In the genomic region with DNA sequence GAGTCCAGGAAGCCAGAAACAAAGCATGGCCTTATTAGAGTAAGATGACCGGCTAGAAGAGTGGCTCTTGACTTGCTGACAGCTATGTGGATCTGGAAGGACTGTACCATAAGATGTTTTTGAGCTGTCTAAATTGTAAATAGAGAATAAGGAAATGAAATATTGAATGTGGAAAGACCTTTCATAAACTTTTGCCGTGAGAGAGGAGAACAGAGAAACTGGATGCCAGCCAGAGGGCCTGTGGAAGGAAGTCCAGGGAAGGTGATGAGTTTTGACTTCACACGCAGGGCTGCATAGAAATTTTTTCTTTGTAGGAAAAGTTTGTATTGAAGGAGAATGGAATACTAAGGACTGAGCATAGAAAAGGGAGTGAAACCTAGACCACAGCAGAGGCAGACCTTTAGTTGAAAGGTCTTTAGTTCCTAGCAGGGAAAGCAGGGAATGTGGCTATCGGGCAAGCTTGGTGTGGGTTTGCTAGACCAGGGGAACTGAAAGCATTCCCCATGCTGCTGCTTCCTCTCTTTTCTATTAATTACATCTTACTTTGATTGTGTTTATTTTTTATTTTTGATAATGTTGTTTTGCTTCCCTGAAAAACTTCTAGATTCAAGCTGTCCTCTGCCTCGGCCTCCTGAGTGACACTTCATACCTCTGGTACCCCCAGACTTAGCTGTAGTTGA, we compare ENCODE assay signal across 19 mouse cellular contexts. TPM values are rescaled to one million over a fixed set of nuclear protein-coding genes. Genes with fewer than 3 reads are reported as not detected.
DNase-seq lines count a peak whose midpoint lies in the region; ATAC-seq lines count a peak whose summit lies in the region.
"Had no signal": no experiment of that assay in that cellular context is flagged by ENCODE, and none has a peak within 500 bp of the region (broad histone marks: within the 10 kb centered on the region; RNA-seq: fewer than 3 reads in every experiment).

No protein-coding gene starts in this region.

- H3K27ac ChIP-seq in heart, embryonic 16.5 days (ENCODE audit: low read length), result peak overlapping the region; percentile 15; the same call in 1 of the 2 replicates
- H3K27ac ChIP-seq: embryonic facial prominence, embryonic 15.5 days; forebrain, embryonic 10.5 days; layer of hippocampus, adult 2 months; liver, embryonic 12.5 days had no signal

- no peak for DNase-seq in heart, adult 8-10 months (ENCODE audit: low spot score)
- DNase-seq in kidney, postnatal 36 days, result peak; percentile 8 to 49
- DNase-seq in kidney, adult 11 months, result no peak
- no peak for DNase-seq in spleen, postnatal 10 days (ENCODE audit: low spot score in 2 of 2)
- DNase-seq: adrenal gland, postnatal 25 days; cerebellum, adult 9-10 months; embryo, embryonic 11 days; left cerebral cortex, postnatal 4 days; thymus, adult 18-20 months had no signal

- H3K36me3 ChIP-seq in heart, embryonic 16.5 days (ENCODE audit: control insufficient read depth, insufficient read depth), result no peaks in the 10 kb centered on the region
- peaks cover 10% of the 10 kb centered on the region for H3K36me3 ChIP-seq in megakaryocyte, embryonic 14.5 days (replicated peaks; ENCODE audit: low read length)
- H3K36me3 ChIP-seq: embryonic facial prominence, embryonic 15.5 days; forebrain, embryonic 10.5 days; liver, embryonic 12.5 days had no signal

- no peaks in the 10 kb centered on the region for H3K9me3 ChIP-seq in heart, embryonic 16.5 days (replicated peaks; ENCODE audit: control insufficient read depth, low read length)
- no peaks in the 10 kb centered on the region for H3K9me3 ChIP-seq in megakaryocyte, embryonic 14.5 days
- H3K9me3 ChIP-seq: embryonic facial prominence, embryonic 15.5 days; forebrain, embryonic 10.5 days; liver, embryonic 12.5 days had no signal

- no peak overlapping the region for H3K9ac ChIP-seq in heart, embryonic 16.5 days (ENCODE audit: low read length)
- H3K9ac ChIP-seq: embryonic facial prominence, embryonic 15.5 days; liver, embryonic 12.5 days had no signal

- no peak for ATAC-seq in heart, embryonic 16.5 days (replicated peaks; ENCODE audit: extremely low read depth, insufficient read depth, low FRiP score)
- peak; percentile 66 for ATAC-seq in granulocyte monocyte progenitor cell, adult 5-6 weeks (replicated peaks; ENCODE audit: poor library complexity, severe bottlenecking)
- ATAC-seq: hindbrain, embryonic 16.5 days; intestine, postnatal 0 days; liver, embryonic 12.5 days; midbrain, embryonic 16.5 days had no signal

- H3K4me3 ChIP-seq in heart, embryonic 16.5 days (ENCODE audit: low read length), result no peak overlapping the region
- peak overlapping the region; percentile 33 for H3K4me3 ChIP-seq in megakaryocyte, embryonic 14.5 days (replicated peaks)
- H3K4me3 ChIP-seq: embryonic facial prominence, embryonic 15.5 days; forebrain, embryonic 10.5 days; layer of hippocampus, adult 2 months; liver, embryonic 12.5 days had no signal

- 43% methylated on average over 5 of the region's 5 CpGs for WGBS in heart, embryonic 16.5 days

- H3K4me1 ChIP-seq in heart, embryonic 16.5 days (ENCODE audit: control insufficient read depth, insufficient read depth, low read length), result peaks cover 9% of the 10 kb centered on the region
- H3K4me1 ChIP-seq in megakaryocyte, embryonic 14.5 days, result peaks cover 57% of the 10 kb centered on the region
- H3K4me1 ChIP-seq: forebrain, embryonic 10.5 days had no signal

- H3K4me2 ChIP-seq in heart, embryonic 16.5 days (ENCODE audit: low read depth, low read length), result no peak overlapping the region
- H3K4me2 ChIP-seq: embryonic facial prominence, embryonic 15.5 days; liver, embryonic 12.5 days had no signal

- no peaks in the 10 kb centered on the region for H3K27me3 ChIP-seq in heart, embryonic 16.5 days (ENCODE audit: control insufficient read depth, insufficient read depth, low read length)
- H3K27me3 ChIP-seq in megakaryocyte, embryonic 14.5 days (replicated peaks), result no peaks in the 10 kb centered on the region
- H3K27me3 ChIP-seq: embryonic facial prominence, embryonic 15.5 days; liver, embryonic 12.5 days had no signal

RNA-seq across cellular contexts. Expression of gene Dop1a, which starts 11.6 kb away (rescaled TPM):
- 10.2 and 11.9 TPM in 2 replicates for polyA plus RNA-seq in heart, embryonic 16.5 days (2015; fragmentation: Nextera tagmentation; extraction: Ambion mirVana)
- total RNA-seq in heart, adult 8-10 months (2022), result 10 to 100 TPM; 15.6 to 20.0 (median 18.1) TPM
- total RNA-seq in granulocyte monocyte progenitor cell, adult 5-6 weeks (2014; fragmentation: Nextera tagmentation), result 31.5 and 31.7 TPM in 2 replicates
- total RNA-seq in granulocyte monocyte progenitor cell, adult 5-6 weeks (2017), result 15.2 and 27.2 TPM in 2 replicates
- polyA plus RNA-seq in megakaryocyte, embryonic 14.5 days (2012; ENCODE audit: insufficient read depth, low replicate concordance), result 2.9 and 4.4 TPM in 2 replicates

RNA-seq across cellular contexts. Expression of gene Ube2cbp, which starts 13.8 kb away (rescaled TPM):
- 3.2 and 4.1 TPM in 2 replicates for polyA plus RNA-seq in heart, embryonic 16.5 days (2015; fragmentation: Nextera tagmentation; extraction: Ambion mirVana)
- total RNA-seq in heart, adult 8-10 months (2022), result 1 to 10 TPM; 1.8 to 2.5 (median 2.3) TPM
- total RNA-seq in granulocyte monocyte progenitor cell, adult 5-6 weeks (2014; fragmentation: Nextera tagmentation), result 2.2 and 3.4 TPM in 2 replicates
- 2.5 and 4.5 TPM in 2 replicates for total RNA-seq in granulocyte monocyte progenitor cell, adult 5-6 weeks (2017)
- polyA plus RNA-seq in megakaryocyte, embryonic 14.5 days (2012; ENCODE audit: insufficient read depth, low replicate concordance), result 0.64 TPM in 1 of 2 replicates, not detected in the other

Comparison
In these comparisons a context has a peak if more than half of its experiments do, and no peak if none do; other contexts are left out.
1. DNase-seq: peak in kidney, postnatal 36 days (2 of 2); none in heart, adult 8-10 months (single experiment), kidney, adult 11 months (single experiment) and spleen, postnatal 10 days (0 of 2).